Mouse (Mus musculus) spleen, adult 2 months (tissue): Measurements from ENCODE around the gene Pdzd3.

Experiments used
- CTCF ChIP-seq: fragments of 200-500 bp; IDR thresholded peaks from 2 replicates; pipeline ENCODE4 v1.5.1; 2011; ENCODE audit warnings: mild to moderate bottlenecking, inconsistent platforms; ENCODE audit not compliant: insufficient read depth, insufficient read length, insufficient replicate concordance; ENCODE audit errors: extremely low read depth
- POLR2A ChIP-seq: fragments of 200-500 bp; IDR thresholded peaks from 2 replicates; pipeline ENCODE4 v1.6.1; 2011; ENCODE audit warnings: low read depth, low read length, inconsistent platforms

DNA sequence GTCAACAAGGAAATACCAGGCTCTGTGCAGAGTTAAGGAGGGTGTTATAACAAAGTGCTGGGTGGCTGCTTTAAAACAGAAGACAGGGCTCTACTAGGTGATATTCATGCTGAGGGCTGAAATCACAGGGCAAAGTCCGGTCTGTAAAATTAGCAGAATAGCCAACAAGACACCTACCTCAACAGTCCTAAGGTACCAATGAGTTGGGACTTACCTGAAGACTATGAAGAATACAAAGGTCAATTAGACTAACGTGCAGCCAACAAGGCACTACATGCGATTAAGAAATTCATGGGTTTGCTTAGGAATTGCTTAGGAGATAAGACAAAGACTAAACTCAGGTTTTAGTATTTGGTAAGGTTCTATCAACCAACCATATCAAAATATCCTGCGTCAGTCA is 41.9 kb downstream of the Pdzd3 start:
- TF ChIP-seq CTCF (no peak), POLR2A (no peak)
